Comparison of ENCODE assay signal across 10 mouse cellular contexts in the genomic region with DNA sequence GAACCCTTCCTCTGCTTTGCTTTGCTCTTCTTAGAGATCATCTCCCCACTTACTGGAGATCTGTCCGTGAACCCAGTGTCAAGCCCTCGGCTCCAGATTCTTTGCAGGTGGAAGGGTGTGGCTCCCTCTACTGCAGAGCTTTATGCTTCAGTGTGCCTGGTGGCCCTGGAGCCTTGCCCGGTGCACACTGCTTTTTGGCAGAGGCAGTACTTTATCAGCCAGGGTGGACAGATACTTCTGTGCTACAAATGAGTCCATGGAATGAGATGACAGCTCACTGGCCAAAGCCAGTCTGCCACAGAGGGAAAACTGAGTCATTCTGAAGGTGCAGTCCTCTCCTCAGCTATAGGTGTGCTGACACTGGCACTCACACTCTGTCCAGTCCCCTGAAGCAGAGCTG.
DNase-seq lines count a peak whose midpoint lies in the region; ATAC-seq and TF ChIP-seq lines count a peak whose summit lies in the region.
"Had no signal": no experiment of that assay in that cellular context is flagged by ENCODE, and none has a peak within 500 bp of the region (broad histone marks: within the 10 kb centered on the region; RNA-seq: fewer than 3 reads in every experiment).

No protein-coding gene starts in this region.

- no peaks in the 10 kb centered on the region for H3K36me3 ChIP-seq in heart, embryonic 12.5 days
- no peaks in the 10 kb centered on the region for H3K36me3 ChIP-seq in midbrain, postnatal 0 days (ENCODE audit: insufficient read depth, low read length)
- H3K36me3 ChIP-seq: embryonic facial prominence, embryonic 13.5 days had no signal

- peak; percentile 34; the same call in 1 of the 2 replicates for TF ChIP-seq CTCF in cerebellum, adult 2 months (IDR thresholded peaks at IDR 0.05; ENCODE audit: borderline replicate concordance, insufficient read depth, low read depth, low read length)
- no peak for TF ChIP-seq CTCF in midbrain, postnatal 0 days (IDR thresholded peaks at IDR 0.05)

- no peaks in the 10 kb centered on the region for H3K27me3 ChIP-seq in cerebellum, adult 2 months (ENCODE audit: control insufficient read depth, insufficient read depth, low read length)
- no peaks in the 10 kb centered on the region for H3K27me3 ChIP-seq in heart, embryonic 12.5 days (replicated peaks)
- no peaks in the 10 kb centered on the region for H3K27me3 ChIP-seq in midbrain, postnatal 0 days (ENCODE audit: insufficient read depth, low read length)
- H3K27me3 ChIP-seq: embryonic facial prominence, embryonic 13.5 days had no signal

- DNase-seq in 3134 (ENCODE audit: extremely low read depth, insufficient read length, low spot score) (peak; percentile 33), 3T3-L1 (ENCODE audit: low read depth, low spot score) (peak; percentile 19)
- DNase-seq in cerebellum, adult 2 months: peak; percentile 88 to 92
- no peak for DNase-seq in spleen, postnatal 4 days (ENCODE audit: low spot score in 2 of 2)
- no peak for DNase-seq in midbrain, postnatal 0 days (ENCODE audit: low spot score)
- DNase-seq in urinary bladder, postnatal 10 days (ENCODE audit: low spot score): no peak
- DNase-seq: thymus, postnatal 25 days had no signal

- no peak overlapping the region for H3K4me2 ChIP-seq in heart, embryonic 12.5 days
- no peak overlapping the region for H3K4me2 ChIP-seq in midbrain, postnatal 0 days (ENCODE audit: low read depth, low read length, poor library complexity, severe bottlenecking)
- H3K4me2 ChIP-seq: embryonic facial prominence, embryonic 13.5 days had no signal

- H3K4me3 ChIP-seq in cerebellum, adult 2 months (replicated peaks; ENCODE audit: insufficient read depth, low read depth, low read length): no peak overlapping the region
- no peak overlapping the region for H3K4me3 ChIP-seq in heart, embryonic 12.5 days
- no peak overlapping the region for H3K4me3 ChIP-seq in midbrain, postnatal 0 days (ENCODE audit: low read depth, low read length)
- H3K4me3 ChIP-seq: embryonic facial prominence, embryonic 13.5 days had no signal

- H3K27ac ChIP-seq in cerebellum, adult 2 months (ENCODE audit: insufficient read depth, low read length): no peak overlapping the region
- no peak overlapping the region for H3K27ac ChIP-seq in heart, embryonic 12.5 days (ENCODE audit: poor library complexity, severe bottlenecking)
- H3K27ac ChIP-seq in midbrain, postnatal 0 days (ENCODE audit: low read depth, low read length): no peak overlapping the region
- H3K27ac ChIP-seq: embryonic facial prominence, embryonic 13.5 days; liver, embryonic 14.5 days had no signal

- no peak overlapping the region for H3K9ac ChIP-seq in heart, embryonic 12.5 days
- no peak overlapping the region for H3K9ac ChIP-seq in midbrain, postnatal 0 days (replicated peaks; ENCODE audit: low read length, poor library complexity, severe bottlenecking)
- H3K9ac ChIP-seq: embryonic facial prominence, embryonic 13.5 days; liver, embryonic 14.5 days had no signal

- TF ChIP-seq POLR2A in cerebellum, adult 2 months (IDR thresholded peaks at IDR 0.05; ENCODE audit: borderline replicate concordance, insufficient read depth, low read length): no peak

- peaks cover 19% of the 10 kb centered on the region for H3K4me1 ChIP-seq in cerebellum, adult 2 months (ENCODE audit: control insufficient read depth, insufficient read depth, low read length)
- H3K4me1 ChIP-seq in heart, embryonic 12.5 days (replicated peaks): peaks cover 22% of the 10 kb centered on the region
- no peaks in the 10 kb centered on the region for H3K4me1 ChIP-seq in midbrain, postnatal 0 days (ENCODE audit: insufficient read depth, low read length)
- H3K4me1 ChIP-seq: embryonic facial prominence, embryonic 13.5 days had no signal

- ATAC-seq in heart, embryonic 12.5 days (ENCODE audit: insufficient number of reproducible peaks, low FRiP score): 0 out of 2 replicates have a peak, but pooled peaks have one; percentile 39
- ATAC-seq in midbrain, postnatal 0 days (ENCODE audit: low FRiP score): no peak

- H3K9me3 ChIP-seq in heart, embryonic 12.5 days (replicated peaks): no peaks in the 10 kb centered on the region
- H3K9me3 ChIP-seq in midbrain, postnatal 0 days (ENCODE audit: low read length): no peaks in the 10 kb centered on the region
- H3K9me3 ChIP-seq: embryonic facial prominence, embryonic 13.5 days had no signal

- 10% methylated on average over 3 of the region's 3 CpGs for WGBS in cerebellum, adult 2 months
- WGBS in heart, embryonic 12.5 days: 58% methylated on average over 3 of the region's 3 CpGs
- 82% methylated on average over 3 of the region's 3 CpGs for WGBS in midbrain, postnatal 0 days

Comparison
In these comparisons a context has a peak if more than half of its experiments do, and no peak if none do; other contexts are left out.
1. DNase-seq: peak in 3134 (single experiment), 3T3-L1 (single experiment) and cerebellum, adult 2 months (2 of 2); none in spleen, postnatal 4 days (0 of 2), midbrain, postnatal 0 days (single experiment) and urinary bladder, postnatal 10 days (single experiment).